Mouse (Mus musculus) small intestine, adult 2 months (tissue): ENCODE measurements around the gene Spata17.

Experiments used
- CTCF ChIP-seq: fragments of 200-500 bp; IDR thresholded peaks from 2 replicates; pipeline ENCODE4 v1.5.1; 2012; ENCODE audit warnings: low read depth, mild to moderate bottlenecking, control low read depth, inconsistent platforms, low read length, moderate library complexity, mixed read lengths; ENCODE audit not compliant: insufficient replicate concordance, insufficient read length; ENCODE audit errors: extremely low read depth
- POLR2A ChIP-seq: fragments of 200-500 bp; IDR thresholded peaks from 2 replicates; pipeline ENCODE4 v1.6.1; 2012; ENCODE audit warnings: low read depth, mild to moderate bottlenecking, control low read depth, inconsistent platforms, low read length, moderate library complexity

DNA sequence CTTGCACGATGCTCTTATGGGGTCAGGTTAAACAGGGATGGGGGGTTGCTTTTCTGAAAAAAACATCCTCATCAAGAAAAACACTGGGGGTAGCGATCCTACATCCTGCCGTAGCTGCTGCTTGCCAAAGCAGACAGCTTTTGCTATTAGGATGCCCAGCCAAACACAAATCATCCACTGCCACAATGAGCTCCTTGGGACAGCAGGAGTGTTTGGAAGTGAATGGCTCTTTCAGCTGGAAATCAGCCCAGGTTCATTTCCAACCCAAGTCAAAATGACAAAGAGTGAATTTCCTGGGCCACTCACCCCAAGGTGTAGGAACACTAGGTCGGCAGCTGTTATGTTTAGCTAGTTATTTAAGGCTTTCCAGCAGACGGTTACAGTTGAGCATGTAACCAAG, 162.7 kb downstream of the Spata17 start:
- no peak for TF ChIP-seq CTCF
- TF ChIP-seq POLR2A, result no peak
